Mouse (Mus musculus): ENCODE measurements around the gene Wdr13. TPM values are rescaled to one million over a fixed set of nuclear protein-coding genes. Genes with fewer than 3 reads are reported as not detected.

Gene Wdr13
- polyA plus RNA-seq, 1 experiment from 2014 or later = 17.9 TPM

GRCm38 (mm10) chrX:8123821-8124470, 8.7 kb downstream of the Wdr13 start:
- DNase-seq (ENCODE audit: low spot score) (no peak), ATAC-seq (replicated peaks; ENCODE audit: low FRiP score, low read depth) (no peak)
- Histone ChIP-seq H3K27me3 (ENCODE audit: insufficient read depth, low read length) (no peaks in the 10 kb centered on the region), H3K4me2 (ENCODE audit: low read length) (no peak overlapping the region), H3K9me3 (replicated peaks; ENCODE audit: low read length) (no peaks in the 10 kb centered on the region), H3K4me1 (replicated peaks; ENCODE audit: insufficient read depth, low read length) (no peaks in the 10 kb centered on the region), H3K4me3 (replicated peaks; ENCODE audit: low read depth, low read length) (no peak overlapping the region), H3K9ac (ENCODE audit: low read depth, low read length) (no peak overlapping the region), H3K27ac (no peak overlapping the region), H3K36me3 (ENCODE audit: insufficient read depth, low read length) (0 out of 2 replicates have a peak, but pooled peaks cover 4% of the 10 kb centered on the region)
- 80% methylated on average over 6 of the region's 6 CpGs for WGBS
- TF ChIP-seq CTCF (IDR thresholded peaks at IDR 0.05; ENCODE audit: low read depth) = no peak

GRCm38 (mm10) chrX:8117264-8117663, 15.4 kb downstream of the Wdr13 start:
- Histone ChIP-seq H3K27me3 (ENCODE audit: insufficient read depth, low read length) (no peaks in the 10 kb centered on the region), H3K9me3 (replicated peaks; ENCODE audit: low read length) (no peaks in the 10 kb centered on the region), H3K27ac (no peak overlapping the region), H3K4me1 (replicated peaks; ENCODE audit: insufficient read depth, low read length) (no peaks in the 10 kb centered on the region), H3K4me2 (ENCODE audit: low read length) (no peak overlapping the region), H3K9ac (ENCODE audit: low read depth, low read length) (no peak overlapping the region), H3K36me3 (ENCODE audit: insufficient read depth, low read length) (no peaks in the 10 kb centered on the region), H3K4me3 (replicated peaks; ENCODE audit: low read depth, low read length) (no peak overlapping the region)
- no peak for ATAC-seq (replicated peaks; ENCODE audit: low FRiP score, low read depth)
- TF ChIP-seq CTCF (IDR thresholded peaks at IDR 0.05; ENCODE audit: low read depth) = no peak
- DNase-seq (ENCODE audit: low spot score) = no peak

GRCm38 (mm10) chrX:8115275-8115674, 17.4 kb downstream of the Wdr13 start:
- no peak overlapping the region for H3K4me2 ChIP-seq (ENCODE audit: low read length)
- no peak overlapping the region for H3K9ac ChIP-seq (ENCODE audit: low read depth, low read length)
- ATAC-seq (replicated peaks; ENCODE audit: low FRiP score, low read depth) (no peak), DNase-seq (ENCODE audit: low spot score) (peak; percentile 4)
- peak; percentile 34; the same call in 1 of the 2 replicates for TF ChIP-seq CTCF (IDR thresholded peaks at IDR 0.05; ENCODE audit: low read depth)
- no peaks in the 10 kb centered on the region for H3K9me3 ChIP-seq (replicated peaks; ENCODE audit: low read length)
- H3K4me3 ChIP-seq (replicated peaks; ENCODE audit: low read depth, low read length) = no peak overlapping the region
- no peaks in the 10 kb centered on the region for H3K27me3 ChIP-seq (ENCODE audit: insufficient read depth, low read length)
- H3K4me1 ChIP-seq (replicated peaks; ENCODE audit: insufficient read depth, low read length) = no peaks in the 10 kb centered on the region
- H3K36me3 ChIP-seq (ENCODE audit: insufficient read depth, low read length) = no peaks in the 10 kb centered on the region
- no peak overlapping the region for H3K27ac ChIP-seq
- 78% methylated on average over 4 of the region's 4 CpGs for WGBS

GRCm38 (mm10) chrX:8105019-8105418, 27.7 kb downstream of the Wdr13 start:
- WGBS = 95% methylated on average over 3 of the region's 3 CpGs
- Histone ChIP-seq H3K4me2 (ENCODE audit: low read length) (no peak overlapping the region), H3K4me1 (replicated peaks; ENCODE audit: insufficient read depth, low read length) (no peaks in the 10 kb centered on the region), H3K27ac (no peak overlapping the region), H3K9ac (ENCODE audit: low read depth, low read length) (no peak overlapping the region), H3K27me3 (ENCODE audit: insufficient read depth, low read length) (no peaks in the 10 kb centered on the region), H3K9me3 (replicated peaks; ENCODE audit: low read length) (no peaks in the 10 kb centered on the region), H3K4me3 (replicated peaks; ENCODE audit: low read depth, low read length) (no peak overlapping the region), H3K36me3 (ENCODE audit: insufficient read depth, low read length) (no peaks in the 10 kb centered on the region)
- ATAC-seq (replicated peaks; ENCODE audit: low FRiP score, low read depth) = no peak
- no peak for DNase-seq (ENCODE audit: low spot score)
- TF ChIP-seq CTCF (IDR thresholded peaks at IDR 0.05; ENCODE audit: low read depth) = no peak

GRCm38 (mm10) chrX:8102213-8102668, 30.5 kb downstream of the Wdr13 start:
- no peak overlapping the region for H3K9ac ChIP-seq (ENCODE audit: low read depth, low read length)
- no peak overlapping the region for H3K4me3 ChIP-seq (replicated peaks; ENCODE audit: low read depth, low read length)
- no peaks in the 10 kb centered on the region for H3K36me3 ChIP-seq (ENCODE audit: insufficient read depth, low read length)
- no peak overlapping the region for H3K27ac ChIP-seq
- no peak for TF ChIP-seq CTCF (IDR thresholded peaks at IDR 0.05; ENCODE audit: low read depth)
- H3K9me3 ChIP-seq (replicated peaks; ENCODE audit: low read length) = no peaks in the 10 kb centered on the region
- WGBS = 63% methylated on average over 7 of the region's 7 CpGs
- DNase-seq (ENCODE audit: low spot score) (no peak), ATAC-seq (replicated peaks; ENCODE audit: low FRiP score, low read depth) (no peak)
- no peaks in the 10 kb centered on the region for H3K4me1 ChIP-seq (replicated peaks; ENCODE audit: insufficient read depth, low read length)
- no peaks in the 10 kb centered on the region for H3K27me3 ChIP-seq (ENCODE audit: insufficient read depth, low read length)
- no peak overlapping the region for H3K4me2 ChIP-seq (ENCODE audit: low read length)

- Histone ChIP-seq H3K9me3 (replicated peaks; ENCODE audit: low read length) (no peaks in the 10 kb centered on the region), H3K27ac (no peak overlapping the region), H3K9ac (ENCODE audit: low read depth, low read length) (no peak overlapping the region), H3K4me2 (ENCODE audit: low read length) (no peak overlapping the region), H3K4me1 (replicated peaks; ENCODE audit: insufficient read depth, low read length) (no peaks in the 10 kb centered on the region), H3K4me3 (replicated peaks; ENCODE audit: low read depth, low read length) (no peak overlapping the region), H3K27me3 (ENCODE audit: insufficient read depth, low read length) (no peaks in the 10 kb centered on the region), H3K36me3 (ENCODE audit: insufficient read depth, low read length) (no peaks in the 10 kb centered on the region)
- ATAC-seq (replicated peaks; ENCODE audit: low FRiP score, low read depth) (no peak), DNase-seq (ENCODE audit: low spot score) (peak; percentile 67)
- WGBS = 21% methylated on average over 3 of the region's 3 CpGs
- peak; percentile 64; the same call in 1 of the 2 replicates for TF ChIP-seq CTCF (IDR thresholded peaks at IDR 0.05; ENCODE audit: low read depth)
Measured at GRCm38 (mm10) chrX:8101017-8101416, 31.7 kb downstream of the Wdr13 start.

- no peaks in the 10 kb centered on the region for H3K9me3 ChIP-seq (replicated peaks; ENCODE audit: low read length)
- ATAC-seq (replicated peaks; ENCODE audit: low FRiP score, low read depth) (no peak), DNase-seq (ENCODE audit: low spot score) (no peak)
- no peak overlapping the region for H3K4me3 ChIP-seq (replicated peaks; ENCODE audit: low read depth, low read length)
- H3K4me2 ChIP-seq (ENCODE audit: low read length) = no peak overlapping the region
- no peaks in the 10 kb centered on the region for H3K36me3 ChIP-seq (ENCODE audit: insufficient read depth, low read length)
- no peak overlapping the region for H3K9ac ChIP-seq (ENCODE audit: low read depth, low read length)
- 62% methylated on average over 4 of the region's 4 CpGs for WGBS
- H3K27me3 ChIP-seq (ENCODE audit: insufficient read depth, low read length) = no peaks in the 10 kb centered on the region
- no peak for TF ChIP-seq CTCF (IDR thresholded peaks at IDR 0.05; ENCODE audit: low read depth)
- no peak overlapping the region for H3K27ac ChIP-seq
- no peaks in the 10 kb centered on the region for H3K4me1 ChIP-seq (replicated peaks; ENCODE audit: insufficient read depth, low read length)
Measured at GRCm38 (mm10) chrX:8099435-8099834, 33.3 kb downstream of the Wdr13 start.
